Mouse (Mus musculus) lung, postnatal 4 days (tissue): Measurements from ENCODE around the gene Map7.

Experiments
- DNase-seq, 2 experiments: peaks; one replicate each; pipeline ENCODE4 v3.0.0; 2021

The Map7 gene

DNA sequence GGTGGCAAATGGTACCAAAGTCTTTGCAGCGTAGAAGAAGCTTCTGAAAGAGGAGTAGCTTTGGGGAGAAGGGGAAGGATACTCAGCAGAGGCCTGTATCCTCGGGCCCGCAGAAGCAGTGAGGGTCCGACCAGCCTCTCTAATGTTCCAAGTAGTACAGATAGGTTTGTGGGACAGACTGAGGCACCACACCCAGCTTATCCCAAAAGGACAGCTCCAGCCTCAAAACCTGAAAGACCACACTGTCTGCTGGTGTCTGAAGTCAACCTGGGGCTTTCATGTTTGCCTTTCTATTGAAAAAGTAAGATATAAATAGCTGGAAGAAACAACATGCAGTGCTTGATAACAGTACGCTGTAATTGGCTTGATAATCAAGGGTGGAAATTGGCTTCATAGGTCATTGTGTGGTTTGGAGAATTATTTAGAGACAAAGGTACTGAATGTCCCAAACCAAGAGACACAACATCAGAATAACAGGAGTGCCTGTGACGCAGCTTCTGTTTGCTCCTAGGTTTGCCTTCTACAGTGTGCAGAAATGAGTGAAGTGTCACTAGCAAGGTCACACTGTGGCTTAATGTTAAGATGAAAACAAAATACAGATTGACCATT lies 42.0 kb downstream of the Map7 start:
- DNase-seq: no peak

DNA sequence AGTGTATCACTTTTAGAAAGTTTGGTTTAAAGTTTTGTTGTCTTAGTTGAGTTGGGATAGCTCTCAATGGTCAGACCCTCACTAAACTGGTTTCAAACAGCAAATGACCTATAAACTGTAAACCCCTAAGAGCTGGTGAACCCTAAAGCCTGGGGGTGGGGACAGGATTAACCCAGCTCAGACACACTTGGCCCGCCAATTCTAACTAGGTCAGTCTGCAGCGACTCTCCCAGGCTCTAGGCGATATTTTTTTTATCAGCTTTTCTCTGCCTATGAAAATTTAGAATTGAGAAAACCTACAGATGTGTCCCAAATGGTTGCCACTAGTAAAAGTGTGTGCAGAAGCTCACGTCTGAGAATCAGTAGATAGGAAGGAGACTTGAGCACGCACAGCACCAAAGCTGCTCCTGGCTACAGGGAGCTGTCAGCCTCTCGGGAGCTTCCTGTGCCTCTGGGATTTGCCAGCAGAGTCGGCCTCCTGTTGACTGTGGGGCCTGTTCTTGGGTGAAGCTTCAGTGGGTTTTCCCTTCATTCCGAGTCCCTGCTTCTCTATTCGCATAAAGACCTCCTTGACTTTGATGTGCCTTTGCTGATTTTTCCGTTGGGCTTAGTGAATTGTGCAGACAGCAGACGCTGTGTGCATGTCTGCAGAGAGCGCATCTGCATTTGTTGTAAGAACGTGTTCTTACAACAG lies 46.7 kb downstream of the Map7 start:
- DNase-seq: no peak

DNA sequence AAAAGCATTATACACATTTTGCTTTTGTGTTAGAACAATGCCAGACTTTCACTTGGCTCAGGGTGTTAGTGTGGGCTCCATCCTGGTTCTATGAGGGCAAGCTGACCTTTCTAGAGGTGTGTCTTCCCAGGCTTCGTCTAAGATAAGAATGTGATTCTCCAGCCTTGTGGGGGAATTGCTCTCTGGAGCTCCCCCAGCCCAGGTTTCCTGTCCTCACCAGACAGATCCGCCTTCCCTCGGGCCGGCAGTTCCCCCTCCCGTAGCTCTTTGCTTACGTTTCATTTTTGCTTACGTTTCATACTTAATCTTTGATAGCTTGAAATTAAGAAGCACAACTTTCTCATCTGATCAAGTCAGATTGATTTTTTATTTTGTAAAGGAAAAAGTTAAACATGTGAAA lies 48.8 kb downstream of the Map7 start:
- no peak for DNase-seq

DNA sequence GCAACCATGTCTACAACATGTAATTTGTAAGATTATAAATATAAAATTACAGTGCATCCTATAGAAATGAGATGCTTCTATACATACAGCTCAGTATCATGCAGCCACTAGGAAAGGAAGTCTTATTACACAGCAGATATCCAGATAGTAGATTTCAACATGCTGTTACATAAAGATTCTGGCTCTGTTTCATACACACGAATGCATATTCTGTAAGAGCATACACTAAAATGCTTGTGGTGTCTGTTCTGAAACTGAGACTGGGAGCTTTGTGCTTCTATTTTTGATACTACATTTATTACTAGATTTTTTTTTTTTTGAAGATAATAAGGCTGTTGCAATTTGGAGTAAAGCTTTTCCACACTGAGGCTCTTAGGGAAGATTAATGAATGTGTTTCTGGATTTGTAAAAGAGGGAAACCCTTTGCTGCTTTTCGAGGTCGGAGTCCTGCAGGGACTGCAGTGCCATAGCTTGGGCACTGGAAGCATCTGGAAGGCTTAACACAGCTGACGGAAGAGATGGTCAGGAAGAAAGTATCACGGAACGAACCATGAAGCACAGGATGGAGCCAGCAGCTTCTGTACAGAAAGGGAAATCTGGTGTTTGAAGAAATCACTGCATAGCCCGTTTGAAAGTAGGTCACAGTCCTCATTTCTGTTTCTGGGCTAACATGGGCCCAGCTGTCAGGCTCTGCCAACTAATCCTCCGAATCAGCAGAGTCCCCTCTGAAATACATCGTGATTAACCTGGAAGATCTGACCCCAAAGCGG lies 50.9 kb downstream of the Map7 start:
- DNase-seq: no peak

DNA sequence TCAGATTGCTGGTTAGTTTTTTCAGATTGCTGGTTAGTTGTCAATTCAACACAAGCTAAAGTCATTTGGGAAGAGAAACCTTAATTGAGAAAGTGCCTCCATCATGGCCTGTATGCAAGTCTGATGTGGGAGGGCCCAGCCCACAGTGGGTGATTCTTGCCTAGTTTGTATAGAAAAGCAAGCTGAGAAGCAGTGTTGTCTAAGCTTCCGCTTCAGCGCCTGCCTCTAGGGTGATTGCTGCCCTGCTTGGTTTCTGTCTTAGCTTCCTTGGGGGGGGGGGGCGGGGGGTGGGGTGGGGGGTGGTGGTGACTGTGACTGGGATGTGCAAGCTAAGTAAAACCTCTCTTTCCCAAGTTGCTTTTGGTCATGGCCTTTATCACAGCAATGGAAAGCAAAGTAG lies 53.0 kb downstream of the Map7 start:
- DNase-seq: no peak

DNA sequence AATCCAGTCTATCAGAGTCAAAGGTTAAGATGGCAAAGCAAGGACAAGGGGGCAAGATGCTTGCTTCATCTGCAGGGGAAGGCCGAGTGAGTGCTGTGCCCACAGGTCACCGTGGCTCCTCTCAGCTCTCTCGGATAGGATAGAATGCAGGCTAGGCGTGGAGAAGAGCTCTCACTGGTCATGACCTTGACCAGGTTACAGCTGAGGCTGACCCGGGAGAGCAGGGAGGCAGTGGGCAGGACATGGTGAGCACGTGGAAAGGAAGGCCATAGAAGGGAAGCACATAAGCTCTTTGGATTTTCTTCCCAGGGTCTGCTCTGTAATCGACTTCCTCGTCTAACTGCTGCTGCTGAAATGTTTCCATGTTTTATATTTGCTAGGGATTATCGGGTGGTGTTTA lies 53.9 kb downstream of the Map7 start:
- DNase-seq: no peak

DNA sequence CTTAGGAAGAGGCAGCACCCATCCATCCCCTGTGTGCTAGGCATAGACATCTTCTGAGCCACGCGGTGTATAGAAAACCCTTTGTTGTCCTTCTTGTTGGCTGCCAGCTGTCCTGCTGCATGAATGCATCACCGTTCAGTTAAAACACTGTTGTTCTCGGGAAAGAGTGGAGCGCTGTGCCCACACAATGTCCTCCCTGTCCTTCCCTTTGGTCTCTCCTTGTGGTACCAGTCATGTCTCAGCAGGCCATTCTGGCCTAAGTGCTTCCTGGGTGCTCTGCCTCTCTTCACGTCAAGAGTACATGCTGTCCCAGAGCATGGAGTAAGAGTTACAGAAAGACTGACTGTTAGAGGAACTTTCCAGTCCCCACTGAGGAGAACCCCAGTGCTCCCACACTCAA lies 54.5 kb downstream of the Map7 start:
- DNase-seq: no peak

DNA sequence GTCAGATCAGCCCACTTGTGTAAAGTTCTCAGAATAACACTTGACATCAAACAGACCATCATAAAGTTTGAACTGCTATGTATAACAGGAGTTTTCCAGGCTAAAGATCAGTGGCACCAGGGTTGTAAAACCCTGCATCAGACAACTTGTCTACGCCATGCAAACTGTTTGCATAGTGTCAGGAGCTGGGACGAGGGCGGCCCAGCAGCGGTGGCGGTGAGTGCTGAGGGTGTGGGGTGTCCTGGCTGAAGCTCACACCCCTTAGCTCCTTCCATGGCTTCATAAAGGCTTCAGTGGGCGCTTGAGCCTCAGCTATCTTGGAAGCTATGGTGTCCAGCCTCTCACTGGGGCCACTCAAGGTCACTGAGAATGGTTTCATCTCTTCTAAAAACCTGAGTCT lies 55.2 kb downstream of the Map7 start:
- DNase-seq: no peak

DNA sequence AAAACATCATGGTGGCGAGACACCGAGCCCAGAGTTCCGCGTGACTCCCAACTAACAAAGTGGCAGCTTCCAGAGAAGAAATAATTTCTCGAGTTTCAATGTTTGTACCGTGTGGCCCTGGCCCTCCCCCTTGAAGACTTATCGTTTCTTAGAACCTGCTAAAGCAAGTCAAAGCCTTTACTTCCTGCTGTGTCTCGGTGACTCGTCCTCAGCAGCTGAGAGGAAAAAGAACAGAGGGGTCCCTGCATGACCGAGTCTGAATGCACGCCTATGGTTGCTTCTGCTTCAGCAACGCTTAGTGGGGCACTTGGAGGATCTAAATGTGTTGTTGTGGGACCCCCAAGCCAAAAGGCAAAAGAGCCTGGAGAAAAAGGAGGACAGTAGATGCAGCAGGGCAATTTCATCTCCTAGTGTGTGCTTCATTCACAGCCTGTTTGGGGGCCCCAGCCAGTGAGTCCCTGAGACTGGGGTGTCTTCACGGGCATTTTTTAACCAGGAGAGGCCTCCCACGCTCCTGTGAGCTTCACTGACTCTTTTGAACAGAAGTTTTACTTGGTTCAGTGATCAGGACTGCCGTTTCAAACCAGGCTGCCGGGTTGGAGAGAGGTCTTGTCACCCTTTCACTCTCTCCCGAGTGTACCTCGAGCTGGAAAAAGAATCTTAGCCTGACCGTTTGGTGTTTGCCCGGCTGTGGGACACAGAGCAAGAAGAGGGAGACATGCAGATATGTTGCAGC lies 56.6 kb downstream of the Map7 start:
- DNase-seq: no peak

DNA sequence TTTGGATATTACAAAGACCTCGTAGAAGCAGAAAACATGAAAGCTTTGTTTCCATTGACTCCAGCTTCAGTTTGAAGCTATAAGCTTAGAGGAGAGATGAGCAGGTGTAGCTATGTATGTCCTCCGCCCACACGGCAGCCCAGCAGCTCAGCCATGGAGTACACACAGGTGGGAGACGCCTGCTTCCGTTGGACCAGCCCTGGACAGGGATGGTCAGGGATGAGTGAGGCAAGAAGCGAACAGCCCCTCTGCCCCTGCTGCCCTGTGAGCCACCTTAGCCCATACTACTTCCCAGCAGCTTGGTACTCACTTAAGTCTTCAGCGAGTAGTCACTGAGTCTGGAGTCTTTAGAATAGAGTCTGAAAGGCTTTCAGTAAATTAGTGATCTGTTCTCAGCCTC lies 58.7 kb downstream of the Map7 start:
- no peak for DNase-seq

DNA sequence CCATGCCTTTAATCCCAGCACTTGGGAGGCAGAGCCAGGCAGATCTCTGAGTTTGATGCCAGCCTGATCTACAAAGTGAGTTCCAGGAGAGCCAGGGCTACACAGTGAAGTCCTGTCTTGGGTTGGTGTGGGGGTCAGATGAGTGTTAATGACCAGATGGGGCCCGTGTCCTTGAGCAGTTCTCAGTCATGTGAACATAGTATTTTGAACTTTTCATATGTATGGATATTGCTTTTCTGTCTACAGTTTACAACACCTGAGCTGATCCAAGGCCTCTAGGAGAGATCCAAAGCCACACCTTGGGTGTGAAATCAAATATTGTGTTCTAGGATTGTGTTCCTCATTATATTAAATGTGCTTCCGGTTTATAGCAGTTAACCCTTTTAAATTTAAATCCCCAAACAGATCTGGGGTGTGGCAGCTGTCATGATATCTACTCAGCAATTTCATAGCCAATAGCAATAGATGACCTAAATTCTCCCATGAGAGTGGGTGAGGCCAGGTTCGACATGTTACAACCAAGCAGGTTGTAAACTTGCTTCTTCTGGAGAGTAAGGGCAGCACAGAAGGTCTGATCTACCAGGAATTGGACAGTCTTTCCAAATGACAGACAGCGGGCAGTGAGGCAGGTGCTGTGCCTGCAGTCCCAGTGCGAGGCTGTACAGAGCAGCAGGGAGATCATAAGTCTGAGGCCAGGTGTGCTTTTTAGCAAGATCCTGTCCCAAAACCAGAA lies 61.5 kb downstream of the Map7 start:
- no peak for DNase-seq

DNA sequence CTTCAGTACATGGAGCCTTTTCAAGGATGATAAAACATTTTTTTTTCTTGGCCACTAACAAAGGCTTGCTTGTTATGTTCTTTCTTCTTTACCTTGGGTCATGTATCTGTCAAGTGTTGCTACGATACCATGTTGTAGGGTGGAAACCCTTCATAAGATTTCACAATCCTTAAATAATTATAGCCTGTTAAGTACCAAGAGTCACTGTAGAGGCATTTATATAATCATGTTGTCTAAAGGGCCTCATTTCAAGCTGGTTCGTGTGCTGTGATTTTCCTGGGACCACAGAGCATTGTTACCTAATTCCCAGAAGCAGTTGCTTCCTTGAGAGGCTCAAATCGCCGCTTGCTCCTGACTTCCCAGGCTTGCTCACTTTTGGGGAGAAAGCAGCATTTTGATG lies 66.1 kb downstream of the Map7 start:
- DNase-seq: no peak

DNA sequence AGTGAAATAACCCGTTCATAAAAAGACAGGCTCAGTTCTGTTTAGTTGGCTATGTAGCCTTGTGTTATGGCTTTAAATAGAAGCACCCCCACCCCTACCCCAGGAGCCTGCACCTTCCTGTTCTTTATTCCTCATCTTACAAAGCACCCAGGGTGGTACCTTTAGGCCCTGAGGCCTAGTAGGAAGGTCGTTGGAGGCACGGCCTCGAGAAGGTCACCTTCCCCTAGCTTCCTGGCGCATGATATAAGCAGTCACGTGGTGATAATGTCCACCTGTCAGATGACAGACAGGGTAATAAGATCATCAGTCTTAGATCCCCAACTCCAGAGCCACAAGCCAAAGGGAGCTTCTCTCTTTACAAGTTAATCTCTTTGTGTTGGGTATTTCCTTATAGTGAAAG lies 68.7 kb downstream of the Map7 start:
- DNase-seq: no peak

DNA sequence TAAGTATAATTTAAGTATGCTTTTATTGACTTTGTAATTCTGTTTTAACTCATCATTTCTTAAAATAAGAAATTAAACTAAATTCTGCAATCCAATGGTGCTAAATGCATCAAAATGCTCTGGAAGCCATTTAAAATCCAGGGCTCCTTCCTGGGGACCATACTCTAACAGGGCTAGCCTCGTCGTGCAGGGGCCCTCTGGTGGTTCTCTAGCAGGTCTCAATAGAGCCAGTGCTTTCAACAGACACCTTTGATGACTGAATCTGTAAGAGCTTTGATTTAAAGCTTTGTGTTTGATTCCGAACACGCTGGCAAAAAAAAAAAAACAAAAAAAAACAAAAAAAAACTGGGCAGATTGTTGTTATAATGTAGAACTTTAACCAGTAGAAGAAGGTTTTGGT lies 70.6 kb downstream of the Map7 start:
- no peak for DNase-seq

DNA sequence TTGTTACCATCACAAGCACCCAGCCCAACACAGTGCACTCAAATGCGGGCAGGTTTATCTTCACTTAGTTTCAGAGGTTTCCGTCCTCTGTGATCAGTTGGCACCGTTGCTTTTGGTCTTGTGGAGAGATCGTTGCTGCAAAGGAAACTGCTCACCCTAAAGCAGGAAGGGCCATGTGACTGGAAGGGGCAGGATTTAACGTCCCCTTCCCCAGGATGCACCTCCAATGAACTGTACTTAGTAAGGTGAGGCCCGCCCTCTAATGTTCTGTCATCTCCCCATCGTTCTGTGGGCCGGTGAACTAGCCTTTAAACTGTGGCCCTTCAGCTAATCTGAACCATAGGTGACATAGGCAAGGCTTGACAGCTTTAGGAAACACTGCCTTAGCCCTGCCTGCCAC lies 71.3 kb downstream of the Map7 start:
- DNase-seq: no peak

DNA sequence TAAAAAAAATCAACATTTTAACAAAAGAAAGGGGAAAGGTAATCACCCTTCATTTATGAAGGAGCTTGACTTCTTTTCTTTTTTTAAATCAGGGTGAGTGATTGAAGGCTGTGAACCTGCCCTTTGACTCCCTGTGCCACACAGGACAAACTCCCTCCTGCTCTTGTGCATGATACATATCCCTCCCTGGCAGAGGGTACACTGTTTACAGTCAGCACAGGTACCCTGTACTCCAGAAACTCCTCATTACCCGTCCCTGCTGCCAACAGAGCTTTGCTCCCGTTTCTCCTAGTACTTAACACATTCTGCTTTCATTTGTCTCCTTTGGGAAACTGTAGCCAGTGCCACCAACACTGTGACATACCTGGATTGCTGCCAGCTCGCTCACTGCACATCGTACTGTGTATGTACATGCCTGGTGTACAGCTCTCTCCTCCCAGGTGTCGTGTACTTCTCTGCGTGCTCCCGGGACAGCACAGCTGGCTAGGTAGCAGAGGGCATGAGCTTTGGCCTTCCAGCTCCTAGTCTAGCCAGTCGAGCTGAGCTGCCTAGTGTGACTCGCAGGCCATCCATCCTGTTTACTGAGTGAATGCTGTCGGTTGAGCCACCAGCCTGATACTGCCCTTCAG lies 72.3 kb downstream of the Map7 start:
- DNase-seq: no peak

DNA sequence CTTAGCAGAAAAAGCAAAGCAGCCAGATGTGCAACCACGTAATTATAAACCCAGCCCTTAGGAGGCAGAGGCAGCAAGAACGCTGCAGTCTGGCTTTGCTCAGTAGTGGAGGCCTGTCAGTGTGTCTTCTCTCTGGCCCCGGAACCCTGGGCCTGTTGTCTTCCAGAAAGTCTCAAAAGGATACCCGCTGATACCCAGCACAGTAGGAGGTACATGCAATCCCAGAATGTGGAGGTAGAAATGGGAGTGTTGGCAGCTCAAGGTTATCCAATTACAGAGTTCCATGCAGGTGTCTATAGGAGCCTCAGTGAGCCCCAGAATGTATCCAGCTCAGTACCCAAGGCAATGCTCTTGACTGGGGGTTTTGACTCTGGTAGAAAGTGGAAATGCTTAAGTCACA lies 73.7 kb downstream of the Map7 start:
- no peak for DNase-seq

DNA sequence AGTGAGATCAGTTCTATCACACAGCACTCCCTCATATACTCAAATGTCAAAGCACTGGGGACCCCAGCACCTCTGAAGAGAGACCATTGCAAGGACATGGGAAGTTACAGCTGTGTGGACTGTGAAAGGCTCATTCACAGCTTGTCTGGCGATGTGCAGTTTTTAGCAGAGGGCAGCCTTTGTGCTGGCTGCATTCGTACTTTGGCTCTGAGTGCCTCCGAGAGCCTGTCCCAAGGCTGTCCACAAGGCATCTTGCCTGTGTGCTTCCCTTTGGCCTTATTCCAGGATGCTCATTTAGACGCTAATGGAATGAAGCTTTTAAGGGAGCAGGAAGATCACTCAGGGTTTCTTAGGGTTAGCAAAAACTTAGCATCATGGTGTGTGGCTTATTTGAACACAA lies 78.5 kb downstream of the Map7 start:
- DNase-seq: no peak

DNA sequence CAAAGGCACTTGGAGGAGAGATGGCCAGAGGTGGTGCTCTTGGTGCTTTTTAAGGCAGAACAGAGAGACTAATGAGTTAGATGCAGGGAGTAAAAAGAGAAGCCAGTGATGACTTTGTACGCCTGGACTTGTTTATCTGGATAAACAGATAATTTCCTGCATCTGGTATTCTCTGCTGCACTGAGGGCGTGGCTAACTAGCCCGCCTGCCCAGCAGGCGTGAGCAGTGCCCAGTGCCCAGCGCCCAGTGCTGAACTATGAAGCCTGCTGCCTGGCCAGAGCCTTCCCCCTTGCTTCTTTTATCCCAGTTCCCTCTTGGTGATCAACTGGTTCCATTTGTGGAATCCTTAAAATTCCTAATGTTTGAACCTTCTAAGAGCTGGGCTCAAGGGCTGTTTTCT lies 81.8 kb downstream of the Map7 start:
- no peak for DNase-seq

DNA sequence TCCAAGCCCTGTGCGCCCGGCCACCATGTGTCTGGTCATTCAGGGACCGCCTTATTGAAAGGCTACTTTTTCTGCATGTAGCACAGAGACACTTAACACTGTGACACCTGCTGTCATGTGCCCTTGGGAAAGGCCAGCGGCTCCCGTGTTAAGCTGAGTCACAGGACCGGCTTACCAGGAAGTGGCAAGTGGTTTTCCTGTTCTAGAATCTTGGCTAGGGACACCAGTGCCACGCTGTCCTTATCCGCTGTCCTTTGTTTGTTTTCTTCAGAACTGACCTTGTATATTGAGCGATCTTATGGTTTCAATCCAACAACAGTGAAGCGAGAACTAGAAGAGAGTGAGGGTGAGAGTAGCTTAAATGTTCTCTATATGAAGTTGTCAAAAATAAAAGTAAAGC lies 85.2 kb downstream of the Map7 start:
- DNase-seq: no peak

DNA sequence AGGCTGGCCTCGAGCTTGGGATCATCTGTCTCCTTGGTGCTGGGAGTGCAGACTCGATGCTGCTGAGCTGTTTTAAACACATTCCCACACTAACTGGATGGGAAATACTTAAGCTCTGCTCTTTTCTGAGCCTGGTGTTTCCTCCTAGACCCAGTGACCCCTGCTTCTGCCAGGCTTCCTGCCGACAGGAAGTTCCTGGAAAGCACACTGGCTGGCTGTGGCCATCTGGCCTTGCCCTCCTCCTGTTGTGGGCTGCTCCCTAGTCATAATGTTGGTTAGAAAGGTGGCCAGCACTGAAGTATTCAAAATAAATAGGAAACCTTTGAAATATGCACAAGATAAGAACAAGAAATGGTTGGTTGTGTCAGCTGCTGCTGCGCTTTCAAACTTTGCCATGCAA lies 86.2 kb downstream of the Map7 start:
- no peak for DNase-seq

DNA sequence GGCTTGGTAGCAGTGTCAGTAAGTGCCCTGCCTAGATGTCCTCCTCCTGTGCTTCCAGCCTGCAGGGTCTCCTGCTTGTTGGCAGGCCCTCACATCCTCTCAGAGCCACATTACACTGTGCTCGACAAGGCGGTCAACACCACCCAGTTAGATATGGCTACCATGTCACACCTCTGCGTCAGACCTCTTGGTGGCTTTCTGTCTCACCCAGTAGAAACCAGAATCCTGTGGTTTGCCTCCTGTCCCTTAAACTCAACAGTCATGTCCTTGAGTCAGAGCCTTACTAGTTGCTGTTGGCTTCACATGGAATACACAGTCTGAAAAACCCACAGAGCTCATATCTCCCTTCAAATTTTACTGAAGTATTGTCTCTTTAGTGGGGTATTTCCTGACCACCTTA lies 87.4 kb downstream of the Map7 start:
- no peak for DNase-seq

DNA sequence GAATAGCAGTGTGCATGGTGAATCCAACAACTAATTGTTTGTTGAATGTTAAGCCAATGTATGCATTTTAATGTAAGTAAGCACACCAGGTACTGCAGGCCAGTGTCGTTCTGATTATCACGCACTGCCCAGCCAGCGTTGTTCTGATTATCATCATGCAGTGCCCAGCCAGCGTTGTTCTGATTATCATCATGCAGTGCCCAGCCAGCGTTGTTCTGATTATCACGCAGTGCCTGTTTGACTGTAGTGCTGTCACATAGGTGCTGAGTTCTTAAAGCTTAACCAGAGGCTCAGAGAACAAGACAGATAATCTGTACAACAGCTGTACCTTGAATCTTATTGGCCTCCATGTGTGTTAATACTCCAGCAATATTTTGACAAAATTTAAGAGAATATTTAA lies 88.0 kb downstream of the Map7 start:
- no peak for DNase-seq
